Mouse (Mus musculus) testis, adult 2 months (tissue): ENCODE data around the gene Asb5. TPM values are rescaled to one million over a fixed set of nuclear protein-coding genes. Genes with fewer than 3 reads are reported as not detected.

Experiments used
- H3K27ac ChIP-seq: fragments of 200-500 bp; 2 replicates; pipeline ENCODE4 v1.5.1; 2012; ENCODE audit warnings: low read depth, low read length; ENCODE audit not compliant: control insufficient read depth, insufficient read depth
- H3K27me3 ChIP-seq: fragments of 200-500 bp; 2 replicates; pipeline ENCODE4 v1.6.1; 2012; ENCODE audit warnings: mild to moderate bottlenecking, low read length, moderate library complexity; ENCODE audit not compliant: control insufficient read depth, insufficient read depth
- H3K36me3 ChIP-seq: fragments of 200-500 bp; 2 replicates; pipeline ENCODE4 v1.6.1; 2012; ENCODE audit warnings: mild to moderate bottlenecking, low read length; ENCODE audit not compliant: control insufficient read depth, insufficient read depth
- H3K4me1 ChIP-seq: fragments of 200-500 bp; 2 replicates; pipeline ENCODE4 v1.6.1; 2012; ENCODE audit warnings: low read length; ENCODE audit not compliant: control insufficient read depth, insufficient read depth
- H3K4me3 ChIP-seq: fragments of 200-500 bp; 2 replicates; pipeline ENCODE4 v1.5.1; 2012; ENCODE audit warnings: low read depth, mild to moderate bottlenecking, low read length, moderate library complexity, mixed read lengths; ENCODE audit not compliant: control insufficient read depth
- CTCF ChIP-seq: fragments of 200-500 bp; IDR thresholded peaks from 2 replicates; pipeline ENCODE4 v1.5.1; 2012; ENCODE audit warnings: low read depth, mild to moderate bottlenecking, inconsistent platforms, low read length, moderate library complexity; ENCODE audit not compliant: control insufficient read depth, insufficient read depth, insufficient replicate concordance
- POLR2A ChIP-seq: fragments of 200-500 bp; IDR thresholded peaks from 2 replicates; pipeline ENCODE4 v1.6.1; 2012; ENCODE audit warnings: low read depth, mild to moderate bottlenecking, inconsistent platforms, low read length, moderate library complexity; ENCODE audit not compliant: control insufficient read depth
- polyA plus RNA-seq: library from polyadenylated mRNA; depleted of rRNA; stranded (reverse); fragments of >200 nt; gene quantifications from 2 replicates; pipeline ENCODE4 v1.2.3, GENCODE M21; 2012

Gene Asb5
- polyA plus RNA-seq, 1 experiment: 8.1 TPM

- Histone ChIP-seq H3K36me3 (no peaks in the 10 kb centered on the region), H3K27me3 (no peaks in the 10 kb centered on the region), H3K4me1 (no peaks in the 10 kb centered on the region), H3K27ac (no peak overlapping the region), H3K4me3 (no peak overlapping the region)
- no peak for TF ChIP-seq POLR2A
- TF ChIP-seq CTCF: no peak
Measured at GRCm38 (mm10) chr8:54550026-54550574, 20.7 kb downstream of the Asb5 start.

DNA sequence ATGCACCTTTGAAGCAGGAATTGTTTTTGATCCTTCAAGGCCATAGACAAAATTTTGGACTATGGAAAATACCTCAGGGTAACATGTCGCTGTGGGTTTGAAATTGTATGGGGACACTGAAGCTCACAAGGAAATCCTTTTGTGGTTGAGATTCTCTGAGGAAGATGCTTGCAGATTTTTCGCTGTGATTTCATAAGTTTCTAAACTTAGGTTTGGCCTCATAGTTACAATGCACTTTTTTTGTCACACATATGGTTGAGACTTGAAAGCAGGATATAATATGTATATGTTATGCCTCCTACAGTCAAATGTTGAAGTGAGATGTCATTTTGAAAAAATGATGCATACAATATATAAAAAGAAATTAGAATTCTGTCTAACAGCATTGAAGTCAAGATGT is 25.5 kb downstream of the Asb5 start:
- Histone ChIP-seq H3K27me3 (no peaks in the 10 kb centered on the region), H3K36me3 (no peaks in the 10 kb centered on the region), H3K27ac (no peak overlapping the region), H3K4me3 (no peak overlapping the region), H3K4me1 (no peaks in the 10 kb centered on the region)
- no peak for TF ChIP-seq CTCF

- no peaks in the 10 kb centered on the region for H3K27me3 ChIP-seq
- no peaks in the 10 kb centered on the region for H3K36me3 ChIP-seq
- no peaks in the 10 kb centered on the region for H3K4me1 ChIP-seq
- H3K4me3 ChIP-seq: no peak overlapping the region
- TF ChIP-seq CTCF (no peak), POLR2A (no peak)
- H3K27ac ChIP-seq: no peak overlapping the region
Measured at GRCm38 (mm10) chr8:54562137-54562536, 32.8 kb downstream of the Asb5 start.

DNA sequence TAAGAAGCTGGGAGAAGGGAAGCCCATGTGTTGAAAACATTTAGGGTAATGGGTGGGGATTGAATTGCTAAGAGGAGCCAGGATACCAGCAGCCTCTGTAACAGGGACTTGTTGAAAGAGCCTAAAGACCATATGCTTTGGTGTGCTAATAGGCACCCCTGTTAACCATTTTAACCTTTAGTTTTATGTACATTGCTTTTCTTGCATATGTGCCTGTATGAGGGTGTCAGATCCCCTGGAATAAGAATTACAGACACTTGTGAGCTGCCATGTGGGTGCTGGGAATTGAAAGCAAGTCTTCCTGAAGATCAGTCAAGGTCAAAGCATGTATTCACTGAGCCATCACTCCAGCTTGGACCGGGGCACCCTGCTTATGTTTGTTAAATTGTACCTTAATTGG is 35.8 kb downstream of the Asb5 start:
- Histone ChIP-seq H3K36me3 (no peaks in the 10 kb centered on the region), H3K27me3 (no peaks in the 10 kb centered on the region), H3K4me1 (no peaks in the 10 kb centered on the region), H3K27ac (no peak overlapping the region), H3K4me3 (no peak overlapping the region)
- TF ChIP-seq POLR2A (no peak), CTCF (no peak)

GRCm38 (mm10) chr8:54565603-54566260 is 36.4 kb downstream of the Asb5 start:
- H3K4me3 ChIP-seq: no peak overlapping the region
- TF ChIP-seq POLR2A (no peak), CTCF (no peak)
- H3K36me3 ChIP-seq: no peaks in the 10 kb centered on the region
- no peaks in the 10 kb centered on the region for H3K27me3 ChIP-seq
- H3K4me1 ChIP-seq: no peaks in the 10 kb centered on the region
- no peak overlapping the region for H3K27ac ChIP-seq

- H3K4me1 ChIP-seq: no peaks in the 10 kb centered on the region
- H3K27ac ChIP-seq: no peak overlapping the region
- no peak for TF ChIP-seq CTCF
- H3K36me3 ChIP-seq: no peaks in the 10 kb centered on the region
- no peak overlapping the region for H3K4me3 ChIP-seq
- no peaks in the 10 kb centered on the region for H3K27me3 ChIP-seq
Measured at GRCm38 (mm10) chr8:54567168-54567567, 37.8 kb downstream of the Asb5 start.

DNA sequence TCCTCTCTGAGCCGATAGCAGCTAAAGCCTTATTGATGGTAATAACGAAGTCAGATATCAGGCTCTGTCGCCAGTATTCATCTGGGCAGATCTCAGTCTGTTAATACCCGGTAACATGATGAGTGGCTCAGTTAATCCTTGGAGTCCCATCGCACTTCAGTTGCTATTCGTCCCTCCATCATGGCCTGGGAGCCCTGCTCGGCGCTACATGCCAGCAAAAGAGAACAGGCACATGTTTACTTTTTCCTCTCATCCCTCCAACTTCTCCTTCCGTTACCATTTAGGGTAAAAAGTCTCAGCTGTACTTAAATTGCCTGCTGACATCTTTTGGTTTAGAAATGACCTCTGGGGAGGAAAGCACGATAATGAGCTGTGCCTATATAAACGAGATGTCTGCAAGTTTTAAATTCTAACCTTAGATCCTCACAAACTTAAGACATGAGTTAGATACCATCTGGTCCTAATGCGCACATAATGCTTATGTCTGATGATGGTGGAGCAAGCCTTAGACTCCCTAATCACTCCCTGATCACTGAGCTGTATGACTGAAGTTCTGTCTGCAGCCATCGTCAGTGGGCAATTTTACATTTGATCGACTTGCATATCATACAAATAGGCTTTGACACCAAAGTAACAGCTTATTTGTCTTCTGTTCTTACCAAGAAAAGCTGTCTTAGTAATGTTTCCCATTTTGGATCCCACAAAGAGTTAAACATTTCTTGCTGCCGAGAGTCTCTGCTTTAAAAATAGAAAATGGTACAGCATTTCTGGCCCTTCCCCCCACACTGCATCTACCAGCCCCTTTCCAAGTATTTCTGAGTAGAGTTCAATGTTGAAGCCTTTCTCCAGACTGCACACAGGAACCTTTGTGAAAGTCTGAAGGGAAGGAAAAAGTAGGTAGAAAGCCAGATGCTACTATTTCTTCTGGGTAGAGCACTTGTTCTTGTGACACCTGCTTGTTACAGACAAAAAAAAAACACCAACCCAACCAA is 41.5 kb downstream of the Asb5 start:
- Histone ChIP-seq H3K4me3 (no peak overlapping the region), H3K36me3 (no peaks in the 10 kb centered on the region), H3K27ac (no peak overlapping the region), H3K27me3 (no peaks in the 10 kb centered on the region), H3K4me1 (no peaks in the 10 kb centered on the region)
- no peak for TF ChIP-seq CTCF
